Mouse (Mus musculus) myocyte (in vitro differentiated cells): ENCODE data around the gene Dnpep.

Experiments used
- CEBPB ChIP-seq: IDR thresholded peaks from 2 replicates; pipeline ENCODE4 v1.6.1; 2011; ENCODE audit warnings: mild to moderate bottlenecking, moderate library complexity; ENCODE audit not compliant: poor library complexity, insufficient read depth, severe bottlenecking
- MAX ChIP-seq: IDR thresholded peaks from one replicate; pipeline ENCODE4 v1.6.1; 2011; ENCODE audit warnings: low read depth, mild to moderate bottlenecking, control low read depth
- POLR2A ChIP-seq: IDR thresholded peaks from one replicate; pipeline ENCODE4 v1.6.1; 2011; ENCODE audit warnings: low read depth, mild to moderate bottlenecking, control low read depth, moderate library complexity; ENCODE audit not compliant: insufficient read length
- SRF ChIP-seq: IDR thresholded peaks from one replicate; pipeline ENCODE4 v1.6.1; 2011; ENCODE audit warnings: low read depth; ENCODE audit not compliant: control insufficient read depth, insufficient read length
- TCF3 ChIP-seq: IDR thresholded peaks from one replicate; pipeline ENCODE4 v1.6.1; 2011; ENCODE audit warnings: low read depth, control low read depth; ENCODE audit not compliant: insufficient read length
- USF1 ChIP-seq: IDR thresholded peaks from one replicate; pipeline ENCODE4 v1.6.1; 2011; ENCODE audit warnings: low read depth, mild to moderate bottlenecking, control low read depth, moderate library complexity

GRCm38 (mm10) chr1:75357261-75357660, 39.5 kb upstream of the Dnpep start:
- TF ChIP-seq USF1 (no peak), MAX (no peak), CEBPB (no peak), POLR2A (no peak), TCF3 (no peak), SRF (no peak)
